Mouse (Mus musculus): ENCODE measurements around the gene Defb43.

The Defb43 gene

DNA sequence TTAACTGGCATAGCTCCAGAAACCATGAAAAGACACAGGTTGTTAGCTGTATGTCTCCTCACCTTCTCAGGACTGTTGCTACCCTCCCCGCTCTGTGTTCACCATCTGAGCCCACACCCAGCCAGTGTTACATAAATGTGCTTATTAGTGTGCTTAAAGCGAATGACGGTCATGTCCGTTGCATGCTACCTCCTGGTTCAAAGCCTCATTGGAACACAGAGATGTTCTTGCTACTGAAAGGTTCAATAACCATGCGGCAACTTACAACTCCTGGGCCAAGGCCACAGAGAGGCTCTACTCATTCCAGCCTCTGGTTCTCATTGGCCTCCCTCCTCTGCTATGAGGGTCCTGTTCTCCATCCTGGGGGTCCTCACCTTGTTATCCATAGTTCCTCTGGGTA lies at the start of gene Defb43:
Gene Defb43, plus strand, starts transcription at position 301 of the 400 bp plus-strand sequence.
- DNase-seq (ENCODE audit: low spot score) = no peak

DNA sequence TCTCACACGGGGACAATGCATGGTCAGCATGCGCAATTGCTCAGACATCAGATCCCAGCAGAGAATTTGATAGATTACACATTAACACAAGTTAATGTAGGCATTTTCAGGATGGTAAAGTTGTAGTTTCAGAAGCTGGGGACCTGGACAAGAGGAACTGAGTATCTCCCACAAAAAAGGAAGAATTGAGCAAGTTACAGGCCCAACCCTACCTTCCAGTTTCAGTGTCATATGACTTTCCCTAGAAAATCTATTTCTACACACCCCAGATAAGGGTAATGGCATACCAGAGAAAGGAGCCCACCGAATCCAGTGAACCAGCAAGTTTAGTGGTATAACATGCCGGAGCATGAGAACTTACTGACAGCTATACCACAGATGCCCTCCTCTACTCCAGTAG lies 47.9 kb upstream of the Defb43 start:
- no peak for DNase-seq (ENCODE audit: low spot score)

DNA sequence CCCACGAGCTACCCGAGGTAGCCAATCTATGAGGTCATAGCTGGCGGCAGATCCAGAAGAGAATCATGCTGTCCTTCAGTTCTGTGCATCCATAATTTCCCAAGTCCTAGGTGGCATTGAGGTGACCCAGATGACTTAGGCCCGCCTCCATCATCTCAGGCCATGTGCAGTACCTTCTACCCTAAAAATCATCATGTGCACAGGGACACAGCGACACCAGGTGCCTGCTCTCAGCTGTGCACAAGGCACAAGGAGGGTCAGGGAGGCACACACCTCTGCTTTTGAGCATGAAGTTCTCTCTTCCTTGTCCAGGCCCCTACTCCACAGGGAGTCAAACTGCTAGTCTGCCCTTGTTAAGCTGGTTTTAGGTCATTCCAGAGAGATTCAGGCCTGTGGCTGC lies 46.2 kb upstream of the Defb43 start:
- no peak for DNase-seq (ENCODE audit: low spot score)

DNA sequence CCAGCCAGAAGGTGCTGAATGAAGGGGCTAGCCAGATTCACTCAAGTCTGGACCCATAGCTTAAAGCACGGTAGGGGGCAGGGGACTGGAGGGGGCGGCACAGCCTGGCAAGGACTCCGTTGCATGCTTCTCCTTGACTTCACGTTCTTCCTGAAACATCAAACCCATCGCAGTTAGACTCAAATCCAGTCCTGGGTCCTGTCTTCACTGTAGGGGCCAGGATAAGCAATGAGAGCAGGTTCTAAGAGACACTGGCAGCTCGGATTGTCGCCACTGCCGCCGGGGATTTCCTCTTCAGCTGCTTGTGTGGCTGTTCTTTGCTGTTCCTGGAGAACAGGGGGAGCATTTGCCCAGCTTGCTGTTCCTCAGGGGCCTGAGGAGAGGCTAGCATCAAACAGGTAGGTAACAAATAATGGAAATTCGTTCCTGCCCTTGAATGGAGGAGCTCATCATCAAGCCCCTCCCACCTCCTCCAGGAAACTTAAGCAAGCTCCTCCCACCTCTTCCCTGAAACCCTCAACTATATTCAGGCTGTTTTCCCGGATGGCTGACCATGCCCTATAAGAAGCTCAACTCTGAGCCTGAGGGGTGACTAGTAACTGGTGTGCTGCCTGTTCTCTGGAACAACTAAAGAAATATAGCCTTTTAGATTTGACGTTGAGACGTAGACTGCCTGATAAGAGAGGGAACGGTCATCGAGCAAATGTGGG lies 45.6 kb upstream of the Defb43 start:
- no peak for DNase-seq (ENCODE audit: low spot score)

DNA sequence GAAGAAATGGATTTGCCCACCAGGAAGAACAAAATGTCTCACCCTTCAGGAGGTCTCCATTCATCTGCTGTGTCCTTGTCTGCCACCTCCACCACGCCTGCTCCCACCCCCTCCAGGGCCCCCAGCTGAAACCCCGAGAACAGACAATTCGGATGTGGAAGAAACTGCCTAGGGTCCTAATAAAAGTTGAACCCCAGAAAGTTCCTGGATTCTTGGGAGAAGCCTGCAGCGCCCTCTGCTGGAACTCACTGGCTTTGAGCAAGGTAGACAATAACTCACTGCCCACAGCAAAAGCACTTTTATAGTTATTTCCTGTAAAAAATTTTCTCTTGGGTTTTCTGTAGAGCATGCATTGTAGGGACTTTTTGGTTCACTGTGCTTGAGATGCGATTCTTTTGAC lies 36.5 kb upstream of the Defb43 start:
- DNase-seq (ENCODE audit: low spot score) = peak; percentile 37

DNA sequence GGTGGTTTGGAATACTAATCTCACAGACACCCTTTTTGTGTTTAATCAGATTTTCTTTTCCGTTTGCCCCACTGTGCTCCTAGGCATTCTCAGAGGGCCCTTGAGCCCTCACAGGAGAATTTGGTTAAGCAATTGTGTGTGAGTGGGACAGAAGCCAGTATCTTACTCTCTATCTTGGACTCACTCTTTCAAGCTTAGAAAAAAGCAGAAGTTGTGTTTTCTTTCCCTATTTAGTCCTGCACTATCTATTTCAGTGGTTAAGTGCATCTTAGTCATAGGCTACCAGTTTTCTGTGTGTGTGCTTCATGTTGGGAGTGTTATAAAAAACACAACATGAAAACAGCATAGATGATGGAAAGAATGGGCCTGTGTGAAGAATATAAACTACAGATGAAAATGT lies 31.8 kb upstream of the Defb43 start:
- DNase-seq (ENCODE audit: low spot score) = no peak

DNA sequence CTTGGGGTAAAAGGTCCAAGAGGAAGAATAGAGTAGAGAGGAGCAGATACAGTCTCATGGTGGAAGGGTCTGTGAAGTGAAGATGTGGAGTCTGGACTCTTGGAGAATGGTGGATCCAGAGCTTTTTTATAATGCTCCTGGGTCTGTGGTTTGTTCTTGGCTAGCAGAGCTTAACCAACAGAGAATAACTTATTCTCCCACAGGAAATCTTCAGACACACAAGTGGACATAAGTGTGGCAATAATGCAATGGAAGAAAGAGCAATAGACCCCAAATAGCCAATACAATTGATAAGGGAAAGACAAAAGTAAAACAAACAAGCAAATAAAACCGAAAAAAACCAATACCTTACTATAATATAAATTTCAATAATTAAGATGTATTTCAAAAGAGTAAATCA lies 27.2 kb upstream of the Defb43 start, which contains the start of gene Defb48:
Gene Defb48, minus strand, starts transcription at position 101 of the 400 bp plus-strand sequence.
- no peak for DNase-seq (ENCODE audit: low spot score)

DNA sequence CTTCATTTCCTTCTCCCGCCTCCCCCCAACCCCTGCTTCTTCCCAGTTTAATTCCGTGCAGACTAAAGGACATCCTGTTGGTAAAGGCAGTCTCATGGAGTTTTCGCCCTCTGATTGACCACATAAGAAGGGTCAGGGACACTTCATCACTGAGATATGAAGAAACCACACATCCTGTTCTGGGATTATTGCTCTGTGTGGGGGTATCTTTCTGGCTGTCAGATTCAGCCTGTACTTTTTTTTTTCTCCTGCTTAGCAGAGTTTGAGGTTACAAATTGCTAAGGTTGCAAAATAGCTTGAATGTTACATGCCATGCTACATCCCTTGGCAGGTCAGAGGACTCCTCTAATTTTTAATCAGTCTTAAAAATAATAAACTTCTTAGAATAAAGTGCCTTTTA lies 20.3 kb upstream of the Defb43 start:
- no peak for DNase-seq (ENCODE audit: low spot score)

DNA sequence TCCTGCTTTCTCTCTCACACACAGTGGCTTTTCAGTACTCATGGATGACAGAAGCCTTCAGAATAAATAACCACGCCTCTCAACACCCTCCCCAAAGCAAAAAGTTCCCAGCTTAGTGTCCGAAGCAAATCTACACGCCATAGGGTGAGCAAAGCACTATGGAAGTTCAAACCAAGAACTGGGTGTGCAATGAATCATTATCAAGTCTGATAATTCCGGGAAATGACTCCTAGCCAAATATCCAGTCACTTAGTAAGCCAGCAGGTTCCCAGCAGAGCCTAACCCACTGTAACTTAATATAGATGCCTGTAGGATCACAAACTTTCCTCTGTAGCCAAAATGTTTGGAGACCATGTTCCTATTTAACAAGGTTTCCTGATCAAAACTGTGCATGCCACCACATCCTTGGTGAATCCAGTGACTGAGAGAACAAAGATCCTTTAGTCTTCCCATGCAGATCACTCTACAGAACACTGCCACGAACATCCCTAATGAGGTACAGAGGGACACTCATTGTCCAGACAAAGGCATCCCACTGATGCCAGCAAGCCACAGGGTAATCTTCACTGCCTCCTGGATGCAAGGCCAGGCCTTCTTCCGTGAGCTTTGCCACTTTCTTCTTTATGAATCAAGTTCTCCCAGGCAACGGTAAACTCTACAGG lies 19.6 kb upstream of the Defb43 start:
- no peak for DNase-seq (ENCODE audit: low spot score)

DNA sequence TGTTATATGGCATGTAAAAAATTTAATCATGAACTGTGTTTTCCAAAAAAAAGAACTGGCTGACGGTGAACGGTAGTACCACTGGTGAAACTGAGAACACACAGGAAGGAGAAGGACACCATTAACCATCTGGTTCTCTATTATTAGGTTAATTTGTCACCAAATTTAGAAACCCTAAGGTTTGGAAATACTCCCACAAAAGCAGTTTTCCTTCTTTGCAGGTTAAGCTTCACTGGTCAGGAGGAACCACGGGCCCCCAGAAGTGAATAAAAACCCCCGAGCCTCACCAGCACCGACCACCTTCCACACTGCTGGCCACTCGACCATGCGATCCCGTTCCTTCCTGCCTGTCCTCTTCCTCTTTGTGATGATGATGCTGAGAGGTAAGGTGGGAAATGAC lies 13.8 kb upstream of the Defb43 start, which contains the start of gene Defb47:
Gene Defb47, plus strand, starts transcription at position 301 of the 400 bp plus-strand sequence.
- no peak for DNase-seq (ENCODE audit: low spot score)

DNA sequence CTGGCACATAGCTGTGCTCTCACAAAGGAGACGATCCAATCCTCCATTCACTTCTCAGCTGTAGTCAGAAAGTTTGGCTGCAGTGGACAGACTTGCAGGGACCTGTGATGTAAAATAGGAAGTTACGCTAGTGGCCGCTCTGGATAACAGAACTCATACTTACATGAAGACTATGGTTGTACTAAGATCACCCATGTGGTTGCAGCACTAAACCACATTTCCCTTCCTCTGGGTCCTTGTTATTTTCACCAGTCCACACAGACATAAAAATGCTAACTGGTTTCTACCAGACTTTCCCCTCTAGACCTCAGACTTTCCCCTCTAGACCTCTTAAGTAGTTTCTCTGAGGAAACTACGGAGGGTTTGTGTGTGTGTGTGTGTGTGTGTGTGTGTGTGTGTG lies 12.6 kb upstream of the Defb43 start:
- DNase-seq (ENCODE audit: low spot score) = no peak

DNA sequence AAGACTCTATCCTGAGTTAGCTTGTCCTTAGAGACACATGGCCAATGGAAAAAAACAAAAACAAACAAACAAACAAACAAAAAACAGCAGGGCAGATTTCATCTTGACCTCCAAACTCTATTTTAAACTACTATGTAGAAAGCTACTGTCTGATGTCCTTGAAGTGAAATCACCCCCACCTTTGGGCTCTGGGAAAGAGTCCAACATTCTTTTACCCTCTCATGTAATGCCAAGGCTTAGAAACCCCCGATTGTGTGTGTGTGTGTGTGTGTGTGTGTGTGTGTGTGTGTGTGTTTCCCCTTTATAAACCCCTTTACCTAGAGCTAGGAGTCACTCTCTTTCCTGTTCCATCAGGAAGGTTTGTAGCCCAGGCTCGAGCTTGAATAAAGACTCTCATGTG lies 9.0 kb upstream of the Defb43 start:
- no peak for DNase-seq (ENCODE audit: low spot score)

DNA sequence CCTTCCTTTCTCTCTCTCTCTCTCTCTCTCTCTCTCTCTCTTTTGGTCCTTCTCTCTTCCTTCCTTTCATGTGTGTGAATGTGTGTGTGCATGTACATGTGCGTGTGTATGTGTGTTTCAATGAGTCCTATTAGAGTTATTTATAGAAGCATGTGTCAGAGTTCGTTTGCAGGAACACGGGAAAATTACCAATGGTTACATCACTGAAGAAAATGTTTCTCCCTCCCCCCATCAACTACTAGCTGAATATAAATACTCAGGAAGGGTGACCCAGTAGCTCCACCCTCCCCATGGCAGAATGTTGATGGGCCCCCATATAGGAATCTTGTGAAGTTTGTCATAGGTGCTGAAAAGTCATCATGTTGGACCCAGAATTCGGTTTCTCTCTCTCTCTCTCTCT lies 1.5 kb downstream of the Defb43 start:
- DNase-seq (ENCODE audit: low spot score) = no peak

DNA sequence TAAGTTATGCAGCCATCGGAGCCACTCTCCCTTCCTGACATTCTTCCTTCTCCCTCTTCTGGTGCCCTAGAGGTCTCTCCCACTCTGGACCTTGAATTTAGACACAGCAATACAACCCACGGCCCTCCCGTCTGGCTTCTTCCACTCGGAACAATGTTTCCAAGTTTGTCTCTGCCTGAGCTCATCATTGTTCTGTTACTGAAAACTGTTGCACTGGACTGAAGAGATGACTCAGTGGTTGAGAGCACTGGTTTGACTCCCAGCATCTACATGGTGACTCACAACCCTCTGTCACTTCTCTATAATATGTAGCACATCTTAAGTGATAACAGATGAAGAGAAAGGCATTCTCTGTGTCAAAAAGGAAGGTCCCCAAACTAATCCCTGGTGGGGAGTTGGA lies 3.1 kb downstream of the Defb43 start:
- no peak for DNase-seq (ENCODE audit: low spot score)

DNA sequence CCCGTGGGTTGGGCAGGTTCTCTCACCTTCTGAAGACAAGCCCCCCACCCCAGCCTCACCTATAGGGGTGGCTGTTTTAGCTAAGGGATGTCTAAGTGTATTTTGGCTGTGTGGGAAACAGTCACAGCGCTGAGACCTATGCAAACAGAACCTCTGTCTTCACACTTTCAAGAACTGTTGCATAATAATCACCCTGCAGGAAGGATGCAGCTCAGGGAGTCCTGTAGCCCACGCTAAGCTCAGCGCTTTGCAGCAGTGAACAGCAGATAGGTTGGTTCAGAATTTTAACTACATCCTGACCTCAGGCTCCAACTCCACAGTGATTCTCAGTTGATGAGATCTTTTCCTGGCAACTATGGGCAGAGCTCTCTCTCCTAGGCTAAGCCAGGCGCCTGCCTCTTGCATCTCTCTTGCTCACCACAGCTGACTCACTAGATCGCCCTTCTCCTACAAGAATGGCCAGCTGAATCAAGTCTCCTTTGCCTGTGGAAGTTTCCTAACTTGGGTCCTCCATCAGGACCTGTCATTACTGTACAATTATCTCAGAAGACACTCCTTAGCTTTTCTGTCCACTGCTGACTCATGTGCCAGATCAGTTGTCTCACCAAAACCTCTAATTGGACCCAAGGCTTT lies 9.1 kb downstream of the Defb43 start:
- no peak for DNase-seq (ENCODE audit: low spot score)

DNA sequence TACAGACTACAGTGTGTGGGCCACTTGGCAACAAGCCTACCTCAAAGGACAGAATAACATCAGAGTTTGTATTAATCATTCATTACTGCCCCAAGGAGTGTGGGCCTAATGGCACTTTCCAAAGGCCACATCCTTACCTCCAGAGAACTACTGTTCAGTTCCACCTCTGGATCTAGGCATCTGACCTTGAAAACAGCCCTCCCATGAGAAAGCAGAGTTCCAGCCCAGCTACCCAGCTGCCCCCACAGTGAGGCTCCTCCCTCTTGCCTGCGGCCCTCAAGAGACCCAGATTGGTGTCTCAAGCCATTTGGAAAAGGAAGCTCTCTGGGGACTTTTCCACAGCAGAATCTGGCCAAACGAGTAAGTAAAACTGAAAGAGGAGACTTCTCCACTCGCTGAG lies 35.1 kb downstream of the Defb43 start, which contains the start of gene Defb42:
Gene Defb42, plus strand, starts transcription at position 301 of the 400 bp plus-strand sequence.
- no peak for DNase-seq (ENCODE audit: low spot score)

DNA sequence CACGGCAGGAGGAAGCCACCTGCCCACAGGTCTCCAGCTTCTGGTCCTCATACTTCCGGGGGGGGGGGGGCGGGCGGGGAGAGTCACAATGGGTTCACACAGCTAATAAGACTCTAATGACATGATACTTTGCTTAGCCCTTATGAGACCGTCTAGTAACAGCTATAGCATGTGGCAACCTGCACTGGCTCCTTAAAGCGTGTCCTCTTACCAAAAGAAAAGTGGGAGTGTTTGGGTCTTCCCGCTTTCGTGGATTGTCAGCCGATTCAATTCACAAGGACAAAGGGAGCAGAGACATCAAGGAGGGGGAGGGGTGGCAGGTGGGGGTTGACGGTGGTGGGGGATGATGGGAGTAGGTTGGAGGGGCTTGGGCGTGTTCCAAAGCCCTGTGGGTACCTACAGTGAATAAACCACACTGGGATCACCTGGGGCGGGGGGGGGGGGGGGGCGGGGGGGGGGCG lies 38.4 kb downstream of the Defb43 start, which contains the start of gene Defb30:
Gene Defb30, minus strand, starts transcription at position 51 of the 461 bp plus-strand sequence.
- DNase-seq (ENCODE audit: low spot score) = no peak

DNA sequence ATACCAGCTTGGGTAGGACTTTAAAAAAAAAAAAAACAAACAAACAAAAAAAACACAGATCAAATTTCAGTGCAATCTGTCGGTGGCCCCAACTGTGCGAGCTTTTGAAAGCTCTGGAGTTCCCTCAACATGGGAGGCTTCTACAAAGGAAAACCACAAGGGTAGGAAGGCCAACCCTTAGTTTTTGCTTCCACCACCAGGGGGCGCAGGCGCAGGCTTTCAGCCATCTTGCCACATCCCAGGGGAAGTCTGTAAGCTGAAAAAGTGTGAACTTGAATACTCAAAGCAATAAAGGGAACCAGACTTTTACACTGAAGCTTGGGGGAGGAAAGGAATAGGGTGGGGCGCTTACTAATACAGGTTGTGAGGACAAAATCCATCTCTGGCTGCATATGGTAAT lies 39.2 kb downstream of the Defb43 start:
- peak; percentile 4 for DNase-seq (ENCODE audit: low spot score)

DNA sequence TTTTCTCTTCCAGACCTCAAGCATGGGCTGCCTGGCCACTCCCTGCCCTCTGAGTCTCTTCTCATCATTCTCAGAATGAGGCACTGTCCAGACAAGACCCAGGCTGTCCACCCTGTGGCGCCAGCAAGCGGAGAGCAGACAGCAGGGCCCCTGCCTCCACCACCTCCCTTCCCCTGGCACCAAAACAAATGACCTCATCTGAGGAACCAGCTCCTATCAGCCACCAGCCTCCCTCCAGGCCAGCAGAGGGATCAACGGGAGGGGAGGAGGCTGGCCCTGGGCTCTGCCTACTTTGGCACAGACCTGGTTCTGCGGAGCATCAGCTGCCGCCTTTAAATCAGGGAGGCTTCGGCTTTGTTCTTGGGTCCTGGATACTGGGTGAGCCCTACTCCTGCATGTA lies 43.2 kb downstream of the Defb43 start:
- peak; percentile 26 for DNase-seq (ENCODE audit: low spot score)

DNA sequence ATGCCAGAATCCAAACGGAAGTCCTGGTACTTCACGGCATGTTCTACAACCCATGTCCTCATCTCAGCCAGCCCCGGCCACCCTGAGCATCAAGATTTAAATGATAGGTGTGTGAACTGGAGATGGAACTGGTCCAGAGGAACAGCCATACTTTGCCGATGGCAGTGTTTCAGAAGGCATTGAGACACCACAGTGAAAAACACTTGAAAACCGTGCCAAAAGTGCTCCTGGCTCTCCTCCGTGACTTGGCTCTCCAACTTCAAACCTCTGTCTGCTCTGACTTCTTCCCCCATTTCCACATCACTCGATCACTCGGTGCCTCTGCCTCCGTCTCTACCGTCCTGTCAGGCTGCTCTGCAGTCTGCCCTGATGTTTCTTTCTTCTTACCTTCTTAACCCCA lies 48.8 kb downstream of the Defb43 start:
- DNase-seq (ENCODE audit: low spot score) = no peak

DNA sequence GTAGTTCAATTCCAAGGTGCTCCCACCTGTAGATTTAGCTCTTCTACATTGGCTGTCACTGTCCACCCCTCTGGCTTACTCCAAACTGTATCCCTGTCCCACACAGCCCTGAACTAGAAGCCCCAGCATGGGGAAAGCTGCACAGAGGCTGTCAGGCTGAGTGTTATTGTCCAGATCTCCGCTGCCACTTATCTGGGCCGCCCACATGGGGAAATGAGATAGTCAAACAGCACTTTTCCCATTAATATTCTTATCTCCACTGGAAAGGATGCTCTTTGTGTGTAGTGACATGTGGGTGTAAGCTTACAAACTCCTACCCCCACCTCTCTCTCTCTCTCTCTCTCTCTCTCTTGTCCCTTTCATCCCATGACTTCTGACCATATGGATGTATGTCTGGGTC lies 50.6 kb downstream of the Defb43 start:
- no peak for DNase-seq (ENCODE audit: low spot score)

DNA sequence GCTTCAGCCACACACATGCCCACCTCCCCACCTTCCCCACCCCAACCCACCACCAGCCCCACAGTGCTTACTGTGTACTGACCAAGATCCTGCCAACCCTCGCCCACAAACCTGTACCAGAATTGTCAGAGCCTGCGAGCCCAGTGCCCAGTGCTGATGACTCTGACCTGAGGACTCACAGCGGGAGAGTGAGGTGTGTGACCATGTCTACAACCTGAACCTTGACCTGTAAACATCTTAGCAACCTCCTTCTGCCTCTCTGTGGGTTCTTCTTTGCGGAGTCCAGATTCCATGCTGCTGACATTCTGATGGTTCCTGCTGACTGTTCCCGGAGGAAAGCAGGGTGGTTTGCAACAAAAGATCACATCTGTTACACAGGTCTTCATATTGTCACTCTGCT lies 53.8 kb downstream of the Defb43 start:
- no peak for DNase-seq (ENCODE audit: low spot score)

Measured in layer of hippocampus, adult 9-10 months (tissue).